Mouse (Mus musculus): ENCODE measurements around the gene Ralgapa2.

Ralgapa2 gene

GRCm38 (mm10) chr2:146350230-146350629, 161.9 kb downstream of the Ralgapa2 start:
- DNase-seq = no peak

- DNase-seq = peak; percentile 25
Observed at GRCm38 (mm10) chr2:146347942-146348341, 164.2 kb downstream of the Ralgapa2 start.

- DNase-seq = no peak
Observed at GRCm38 (mm10) chr2:146340090-146340489, 172.1 kb downstream of the Ralgapa2 start.

- DNase-seq = no peak
Observed at GRCm38 (mm10) chr2:146337540-146337939, 174.6 kb downstream of the Ralgapa2 start.

- no peak for DNase-seq
Observed at GRCm38 (mm10) chr2:146331894-146332476, 180.2 kb downstream of the Ralgapa2 start.

- peak; percentile 48 for DNase-seq
Observed at GRCm38 (mm10) chr2:146330772-146331281, 181.3 kb downstream of the Ralgapa2 start.

GRCm38 (mm10) chr2:146330101-146330500, 182.0 kb downstream of the Ralgapa2 start:
- DNase-seq = no peak

- no peak for DNase-seq
Observed at GRCm38 (mm10) chr2:146326654-146327053, 185.5 kb downstream of the Ralgapa2 start.

- DNase-seq = no peak
Observed at GRCm38 (mm10) chr2:146324907-146325715, 187.0 kb downstream of the Ralgapa2 start.

- no peak for DNase-seq
Observed at GRCm38 (mm10) chr2:146324140-146324906, 187.8 kb downstream of the Ralgapa2 start.

GRCm38 (mm10) chr2:146323528-146323927, 188.6 kb downstream of the Ralgapa2 start:
- no peak for DNase-seq

- no peak for DNase-seq
Observed at GRCm38 (mm10) chr2:146322770-146323169, 189.4 kb downstream of the Ralgapa2 start.

- DNase-seq = no peak
Observed at GRCm38 (mm10) chr2:146322019-146322418, 190.1 kb downstream of the Ralgapa2 start.

GRCm38 (mm10) chr2:146320666-146321065, 191.5 kb downstream of the Ralgapa2 start:
- no peak for DNase-seq

- no peak for DNase-seq
Observed at GRCm38 (mm10) chr2:146314751-146315150, 197.4 kb downstream of the Ralgapa2 start.

GRCm38 (mm10) chr2:146313811-146314210, 198.3 kb downstream of the Ralgapa2 start:
- DNase-seq = no peak

- DNase-seq = no peak
Observed at GRCm38 (mm10) chr2:146310760-146311159, 201.4 kb downstream of the Ralgapa2 start.

GRCm38 (mm10) chr2:146310291-146310690, 201.9 kb downstream of the Ralgapa2 start:
- no peak for DNase-seq

GRCm38 (mm10) chr2:146309413-146309812, 202.7 kb downstream of the Ralgapa2 start:
- DNase-seq = no peak

GRCm38 (mm10) chr2:146307060-146307459, 205.1 kb downstream of the Ralgapa2 start:
- DNase-seq = no peak

- no peak for DNase-seq
Observed at GRCm38 (mm10) chr2:146302094-146302699, 209.9 kb downstream of the Ralgapa2 start.

- DNase-seq = no peak
Observed at GRCm38 (mm10) chr2:146300500-146301020, 211.6 kb downstream of the Ralgapa2 start.

Data from right cerebral cortex, postnatal 4 days (tissue).